In genomic region chr9:23071006-23071405, GRCm38 (mm10) we compare ENCODE assay signal across 14 mouse cellular contexts.
DNase-seq lines count a peak whose midpoint lies in the region; ATAC-seq lines count a peak whose summit lies in the region.
"Had no signal": no experiment of that assay in that cellular context is flagged by ENCODE, and none has a peak within 500 bp of the region (broad histone marks: within the 10 kb centered on the region; RNA-seq: fewer than 3 reads in every experiment).

No protein-coding gene starts in this region.

- peak; percentile 5 for DNase-seq in kidney, adult 11 months
- DNase-seq in gastrocnemius, postnatal 36 days = peak; percentile 28 to 29
- DNase-seq in heart, postnatal 36 days = peak; percentile 42 to 44
- DNase-seq in lung, postnatal 36 days = peak; percentile 58
- DNase-seq in ovary, postnatal 36 days (ENCODE audit: low spot score) = no peak
- no peak for DNase-seq in urinary bladder, postnatal 4 days (ENCODE audit: low spot score in 2 of 2)
- DNase-seq in spleen, postnatal 10 days (ENCODE audit: low spot score in 2 of 2) = no peak
- DNase-seq: left cerebral cortex, postnatal 4 days; liver, postnatal 0 days; midbrain, embryonic 14.5 days had no signal

- ATAC-seq in kidney, embryonic 14.5 days (ENCODE audit: low FRiP score, low TSS enrichment) = no peak
- ATAC-seq: forebrain, embryonic 14.5 days; liver, postnatal 0 days had no signal

- no peaks in the 10 kb centered on the region for H3K4me1 ChIP-seq in kidney, embryonic 14.5 days (ENCODE audit: control insufficient read depth, insufficient read depth, low read length)

- H3K27me3 ChIP-seq in kidney, embryonic 14.5 days (ENCODE audit: control insufficient read depth, insufficient read depth, low read length) = no peaks in the 10 kb centered on the region
- H3K27me3 ChIP-seq: neural tube, embryonic 13.5 days had no signal

- no peak overlapping the region for H3K9ac ChIP-seq in kidney, embryonic 14.5 days (ENCODE audit: low read depth, low read length)
- H3K9ac ChIP-seq: liver, postnatal 0 days; neural tube, embryonic 13.5 days had no signal

- WGBS in kidney, embryonic 14.5 days = 48% methylated on average over 2 of the region's 2 CpGs

- H3K27ac ChIP-seq in kidney, embryonic 14.5 days (ENCODE audit: low read depth, low read length) = no peak overlapping the region
- H3K27ac ChIP-seq: kidney, postnatal 0 days; neural tube, embryonic 13.5 days had no signal

- no peak overlapping the region for H3K4me2 ChIP-seq in kidney, embryonic 14.5 days (replicated peaks; ENCODE audit: low read depth, low read length)
- H3K4me2 ChIP-seq: neural tube, embryonic 13.5 days had no signal

- intact Hi-C loops in gastrocnemius, postnatal 36 days (cut with DNase I) = no loop called here
- intact Hi-C loops in heart, postnatal 36 days (cut with DNase I) = no loop called here

- H3K4me3 ChIP-seq in kidney, embryonic 14.5 days (ENCODE audit: low read length) = no peak overlapping the region
- H3K4me3 ChIP-seq: neural tube, embryonic 13.5 days had no signal

- no peaks in the 10 kb centered on the region for H3K36me3 ChIP-seq in kidney, embryonic 14.5 days (ENCODE audit: control insufficient read depth, insufficient read depth, low read length)
- H3K36me3 ChIP-seq: neural tube, embryonic 13.5 days had no signal

- H3K9me3 ChIP-seq in kidney, embryonic 14.5 days (ENCODE audit: control insufficient read depth, low read length) = no peaks in the 10 kb centered on the region

Comparison
In these comparisons a context has a peak if more than half of its experiments do, and no peak if none do; other contexts are left out.
1. DNase-seq: peak in kidney, adult 11 months (single experiment), gastrocnemius, postnatal 36 days (2 of 2), heart, postnatal 36 days (2 of 2) and lung, postnatal 36 days (single experiment); none in ovary, postnatal 36 days (single experiment), urinary bladder, postnatal 4 days (0 of 2) and spleen, postnatal 10 days (0 of 2).